Mouse (Mus musculus) forebrain, embryonic 11.5 days (tissue): ENCODE data around the gene Tmem143. TPM values are rescaled to one million over a fixed set of nuclear protein-coding genes. Genes with fewer than 3 reads are reported as not detected.
"Not testable (repeated sequence)": the region's sequence is repeated elsewhere in the genome, so short reads cannot be mapped to it uniquely, and the experiment has no call there.

Experiments
- ATAC-seq: fragments of 200-750 bp; cut with Nextera tagmentation; replicated peaks from 2 replicates; pipeline ENCODE4 v1.8.0; 2017; ENCODE audit warnings: moderate TSS enrichment; ENCODE audit not compliant: low FRiP score
- DNase-seq: peaks from one replicate; pipeline ENCODE4 v3.0.0-alpha.2; 2017; ENCODE audit warnings: low spot score
- H3K27ac ChIP-seq: fragments of 300-500 bp; sonication (generic); 2 replicates; pipeline ENCODE4 v1.5.1; 2014; ENCODE audit warnings: low read depth, low read length
- H3K27me3 ChIP-seq: fragments of 300-500 bp; sonication (generic); 2 replicates; pipeline ENCODE4 v1.6.1; 2014; ENCODE audit warnings: mild to moderate bottlenecking, low read length, mixed read lengths; ENCODE audit not compliant: control insufficient read depth, insufficient read depth
- H3K36me3 ChIP-seq: fragments of 300-500 bp; sonication (generic); 2 replicates; pipeline ENCODE4 v1.6.1; 2014; ENCODE audit warnings: mild to moderate bottlenecking, low read length, moderate library complexity, mixed read lengths; ENCODE audit not compliant: control insufficient read depth, insufficient read depth
- H3K4me1 ChIP-seq: fragments of 300-500 bp; sonication (generic); replicated peaks from 2 replicates; pipeline ENCODE4 v1.6.1; 2014; ENCODE audit warnings: low read length, mixed read lengths; ENCODE audit not compliant: control insufficient read depth, insufficient read depth
- H3K4me2 ChIP-seq: fragments of 300-500 bp; sonication (generic); 2 replicates; pipeline ENCODE4 v1.6.1; 2014; ENCODE audit warnings: low read depth, mild to moderate bottlenecking, low read length, moderate library complexity, mixed read lengths; ENCODE audit not compliant: severe bottlenecking
- H3K4me3 ChIP-seq: fragments of 300-500 bp; sonication (generic); 2 replicates; pipeline ENCODE4 v1.5.1; 2014; ENCODE audit warnings: low read depth, low read length
- H3K9ac ChIP-seq: fragments of 300-500 bp; sonication (generic); 2 replicates; pipeline ENCODE4 v1.6.1; 2014; ENCODE audit warnings: low read length
- H3K9me3 ChIP-seq: fragments of 300-500 bp; sonication (generic); 2 replicates; pipeline ENCODE4 v1.6.1; 2016; ENCODE audit warnings: low read length, mixed read lengths; ENCODE audit not compliant: control insufficient read depth
- WGBS: fragments of 180-500 bp; shearing (Covaris S2); extraction: QIAGEN DNeasy Blood & Tissue Kit; methylation state at CpG from one replicate; pipeline ENCODE4 v1.1.7; 2014; 5-methylcytosine and 5-hydroxymethylcytosine counted together
- polyA plus RNA-seq: library from polyadenylated mRNA; unstranded; fragments of >200 nt; fragmentation: Nextera tagmentation; extraction: Ambion mirVana; gene quantifications from 2 replicates; pipeline ENCODE4 v1.2.1, GENCODE M21; 2014

Tmem143 gene
- polyA plus RNA-seq, 1 experiment from 2014 or later: 2.6 TPM

- no peaks in the 10 kb centered on the region for H3K4me1 ChIP-seq
- H3K36me3 ChIP-seq: no peaks in the 10 kb centered on the region
- 37% methylated on average over 7 of the region's 7 CpGs for WGBS
- no peak overlapping the region for H3K4me3 ChIP-seq
- no peaks in the 10 kb centered on the region; the same call in 1 of the 2 replicates for H3K9me3 ChIP-seq
- H3K9ac ChIP-seq: no peak overlapping the region
- H3K27ac ChIP-seq: no peak overlapping the region
- no peak for ATAC-seq
- DNase-seq: peak; percentile 78
- H3K4me2 ChIP-seq: no peak overlapping the region
- H3K27me3 ChIP-seq: no peaks in the 10 kb centered on the region
Measured at GRCm38 (mm10) chr7:45935114-45935513, 38.4 kb downstream of the Tmem143 start.

GRCm38 (mm10) chr7:45939836-45940235 is 43.1 kb downstream of the Tmem143 start:
- Histone ChIP-seq H3K4me1 (no peaks in the 10 kb centered on the region), H3K9ac (no peak overlapping the region), H3K9me3 (no peaks in the 10 kb centered on the region), H3K4me3 (no peak overlapping the region), H3K27ac (no peak overlapping the region), H3K36me3 (no peaks in the 10 kb centered on the region), H3K4me2 (no peak overlapping the region), H3K27me3 (no peaks in the 10 kb centered on the region)
- no peak for ATAC-seq
- WGBS: 54% methylated on average over 2 of the region's 2 CpGs
- no peak for DNase-seq

GRCm38 (mm10) chr7:45941986-45942385 is 45.2 kb downstream of the Tmem143 start:
- no peak overlapping the region for H3K4me2 ChIP-seq
- H3K9ac ChIP-seq: no peak overlapping the region
- 87% methylated on average over 9 of the region's 9 CpGs for WGBS
- no peak overlapping the region for H3K27ac ChIP-seq
- H3K9me3 ChIP-seq: no peaks in the 10 kb centered on the region
- DNase-seq: no peak
- H3K36me3 ChIP-seq: no peaks in the 10 kb centered on the region
- no peaks in the 10 kb centered on the region for H3K27me3 ChIP-seq
- no peak overlapping the region for H3K4me3 ChIP-seq
- H3K4me1 ChIP-seq: no peaks in the 10 kb centered on the region
- no peak for ATAC-seq

- H3K27me3 ChIP-seq, H3K4me1 ChIP-seq, H3K4me3 ChIP-seq, H3K27ac ChIP-seq, ATAC-seq, H3K9ac ChIP-seq, DNase-seq, H3K9me3 ChIP-seq, H3K4me2 ChIP-seq, H3K36me3 ChIP-seq: not testable (repeated sequence)
- no CpG with 5 or more reads among the region's 1 CpGs for WGBS
Measured at GRCm38 (mm10) chr7:45943280-45943679, 46.5 kb downstream of the Tmem143 start.

- no peak overlapping the region for H3K4me2 ChIP-seq
Measured at GRCm38 (mm10) chr7:45949061-45949460, 52.3 kb downstream of the Tmem143 start.

GRCm38 (mm10) chr7:45956611-45957010 is 59.9 kb downstream of the Tmem143 start:
- no peak for DNase-seq

More at GRCm38 (mm10) chr7:45949061-45949460, 52.3 kb downstream of the Tmem143 start:
- Histone ChIP-seq H3K36me3 (no peaks in the 10 kb centered on the region), H3K4me1 (no peaks in the 10 kb centered on the region), H3K9ac (no peak overlapping the region), H3K4me3 (no peak overlapping the region), H3K27ac (no peak overlapping the region), H3K27me3 (no peaks in the 10 kb centered on the region), H3K9me3 (no peaks in the 10 kb centered on the region)
- 93% methylated on average over 4 of the region's 4 CpGs for WGBS
- DNase-seq (no peak), ATAC-seq (no peak)

More at GRCm38 (mm10) chr7:45956611-45957010, 59.9 kb downstream of the Tmem143 start:
- no peaks in the 10 kb centered on the region for H3K27me3 ChIP-seq
- H3K9me3 ChIP-seq: no peaks in the 10 kb centered on the region
- ATAC-seq: no peak
- H3K9ac ChIP-seq: no peak overlapping the region
- H3K4me3 ChIP-seq: no peak overlapping the region
- H3K27ac ChIP-seq: no peak overlapping the region
- H3K4me1 ChIP-seq: no peaks in the 10 kb centered on the region
- 78% methylated on average over 4 of the region's 4 CpGs for WGBS
- no peaks in the 10 kb centered on the region for H3K36me3 ChIP-seq
- H3K4me2 ChIP-seq: no peak overlapping the region

Other genes starting within 250 kb of the Tmem143 start
- gene Fut2, start 230.5 kb upstream of the Tmem143 start, polyA plus RNA-seq: 0.15 TPM in 1 of 2 replicates, not detected in the other
- gene Ntn5, start 212.9 kb upstream of the Tmem143 start, polyA plus RNA-seq: 0.41 TPM in 1 of 2 replicates, not detected in the other
- 0.39 and 0.52 TPM in 2 replicates for gene Sec1, start 202.5 kb upstream of the Tmem143 start, polyA plus RNA-seq
- gene Car11, start 197.1 kb upstream of the Tmem143 start, polyA plus RNA-seq: 3.6 and 4.1 TPM in 2 replicates
- 2.9 and 3.3 TPM in 2 replicates for gene Dbp, start 191.9 kb upstream of the Tmem143 start, polyA plus RNA-seq
- gene Rpl18, start 181.5 kb upstream of the Tmem143 start, polyA plus RNA-seq: 936 and 958 TPM in 2 replicates
- gene Sphk2, start 178.9 kb upstream of the Tmem143 start, polyA plus RNA-seq: 27.0 and 27.9 TPM in 2 replicates
- 0.80 and 1.2 TPM in 2 replicates for gene Fam83e, start 175.7 kb upstream of the Tmem143 start, polyA plus RNA-seq
- not detected in 2 replicates for gene Spaca4, start 171.1 kb upstream of the Tmem143 start, polyA plus RNA-seq
- 5.2 and 6.6 TPM in 2 replicates for gene Lmtk3, start 113.2 kb upstream of the Tmem143 start, polyA plus RNA-seq
- 1.4 and 1.6 TPM in 2 replicates for gene Sult2b1, start 112.3 kb upstream of the Tmem143 start, polyA plus RNA-seq
- 194 and 207 TPM in 2 replicates for gene Cyth2, start 82.4 kb upstream of the Tmem143 start, polyA plus RNA-seq
- gene Kcnj14, start 72.2 kb upstream of the Tmem143 start, polyA plus RNA-seq: 0.37 and 0.45 TPM in 2 replicates
- gene Grwd1, start 66.0 kb upstream of the Tmem143 start, polyA plus RNA-seq: 84.8 and 88.2 TPM in 2 replicates
- 68.3 and 69.4 TPM in 2 replicates for gene Kdelr1, start 24.2 kb upstream of the Tmem143 start, polyA plus RNA-seq
- 0.16 and 0.31 TPM in 2 replicates for gene Grin2d, start 18.6 kb upstream of the Tmem143 start, polyA plus RNA-seq
- 1.1 and 2.1 TPM in 2 replicates for gene Syngr4, start 227 bp upstream of the Tmem143 start, polyA plus RNA-seq
- 15.2 and 20.6 TPM in 2 replicates for gene Emp3, start 24.5 kb downstream of the Tmem143 start, polyA plus RNA-seq
- 2.4 and 3.1 TPM in 2 replicates for gene Ccdc114, start 27.1 kb downstream of the Tmem143 start, polyA plus RNA-seq
- 0.15 and 0.20 TPM in 2 replicates for gene Abcc6, start 133.4 kb downstream of the Tmem143 start, polyA plus RNA-seq
- 20.2 TPM in 2 replicates for gene Nomo1, start 136.8 kb downstream of the Tmem143 start, polyA plus RNA-seq
- gene Kcnj11, start 203.8 kb downstream of the Tmem143 start, polyA plus RNA-seq: 0.20 and 0.48 TPM in 2 replicates